Mouse (Mus musculus) CH12.LX (cell line): ENCODE measurements around the gene Pbx1. TPM values are rescaled to one million over a fixed set of nuclear protein-coding genes. Genes with fewer than 3 reads are reported as not detected.

Experiments used
- DNase-seq: peaks from one replicate; pipeline ENCODE4 v3.0.0-alpha.2; 2013; ENCODE audit errors: extremely low read depth
- H3K27ac ChIP-seq: 2 replicates; pipeline ENCODE4 v1.5.1; 2012; ENCODE audit warnings: low read depth, mild to moderate bottlenecking, control low read depth, moderate library complexity; ENCODE audit not compliant: insufficient read depth
- H3K27me3 ChIP-seq: replicated peaks from 2 replicates; pipeline ENCODE3; 2012; ENCODE audit warnings: inconsistent platforms
- H3K36me3 ChIP-seq, 2 experiments: replicated peaks in 1 of 2; 2 replicates each; pipeline versions ENCODE3 to v1.6.1; 2012; ENCODE audit warnings: inconsistent platforms in 1 of 2, low read length in 1 of 2, mild to moderate bottlenecking in 1 of 2, mixed read lengths in 1 of 2, moderate library complexity in 1 of 2; ENCODE audit not compliant: control insufficient read depth in 1 of 2, insufficient read depth in 1 of 2
- H3K4me1 ChIP-seq, 2 experiments: 2 replicates each; pipeline ENCODE4 v1.6.1; 2012; ENCODE audit warnings: inconsistent platforms in 1 of 2, moderate library complexity in 1 of 2; ENCODE audit not compliant: insufficient read depth in 2 of 2, control insufficient read depth in 1 of 2
- H3K4me2 ChIP-seq: 2 replicates; pipeline ENCODE4 v1.6.1; 2012; ENCODE audit warnings: low read depth, mild to moderate bottlenecking, control low read depth; ENCODE audit not compliant: poor library complexity, insufficient read depth, severe bottlenecking
- H3K4me3 ChIP-seq, 3 experiments: fragments of 150-350 bp in 1 of 3; sonication (generic) in 1 of 3; replicated peaks in 1 of 3; 2 replicates each; pipeline versions ENCODE3 to v1.5.1; 2011 to 2012; ENCODE audit warnings: low read depth in 2 of 3, low read length in 2 of 3, mild to moderate bottlenecking in 2 of 3, moderate library complexity in 2 of 3, control low read depth in 1 of 3, improper control_type of control experiment in 1 of 3, inconsistent platforms in 1 of 3, mixed read lengths in 1 of 3; ENCODE audit not compliant: poor library complexity in 1 of 3
- H3K79me2 ChIP-seq: replicated peaks from 2 replicates; pipeline ENCODE4 v1.6.1; 2012; ENCODE audit warnings: mild to moderate bottlenecking, moderate library complexity; ENCODE audit not compliant: control insufficient read depth, poor library complexity, insufficient read depth, severe bottlenecking; ENCODE audit errors: extremely low read depth
- H3K9ac ChIP-seq: 2 replicates; pipeline ENCODE4 v1.6.1; 2012; ENCODE audit warnings: low read depth, mild to moderate bottlenecking, control low read depth, moderate library complexity; ENCODE audit not compliant: insufficient read depth
- H3K9me3 ChIP-seq: replicated peaks from 2 replicates; pipeline ENCODE3; 2012; ENCODE audit warnings: low read length, inconsistent platforms, mixed read lengths
- BHLHE40 ChIP-seq: IDR thresholded peaks from 2 replicates; pipeline ENCODE4 v1.6.1; 2011; ENCODE audit warnings: mild to moderate bottlenecking, low read depth, low read length, improper control_type of control experiment
- CHD2 ChIP-seq: IDR thresholded peaks from 2 replicates; pipeline ENCODE4 v1.6.1; 2011; ENCODE audit warnings: low read length, improper control_type of control experiment
- CTCF ChIP-seq, 2 experiments: IDR thresholded peaks in 1 of 2; conservative IDR thresholded peaks in 1 of 2; 2 replicates each; pipeline ENCODE4 v1.5.1; 2011 to 2012; ENCODE audit warnings: low read depth in 2 of 2, low read length in 2 of 2, improper control_type of control experiment in 1 of 2, inconsistent platforms in 1 of 2, mild to moderate bottlenecking in 1 of 2, moderate library complexity in 1 of 2
- ETS1 ChIP-seq: conservative IDR thresholded peaks from 2 replicates; pipeline ENCODE4 v1.6.1; 2012; ENCODE audit warnings: low read depth, mild to moderate bottlenecking, inconsistent platforms, low read length, improper control_type of control experiment, moderate library complexity
- GABPA ChIP-seq: IDR thresholded peaks from 2 replicates; pipeline ENCODE4 v1.6.1; 2012; ENCODE audit warnings: low read depth, low read length, improper control_type of control experiment, inconsistent platforms; ENCODE audit not compliant: insufficient replicate concordance
- HCFC1 ChIP-seq: IDR thresholded peaks from 2 replicates; pipeline ENCODE4 v1.6.1; 2012; ENCODE audit warnings: low read depth, mild to moderate bottlenecking, inconsistent platforms, low read length, improper control_type of control experiment
- IRF4 ChIP-seq: IDR thresholded peaks from 2 replicates; pipeline ENCODE4 v1.6.1; 2014; ENCODE audit warnings: low read depth, mild to moderate bottlenecking, inconsistent platforms, low read length, improper control_type of control experiment
- MAX ChIP-seq: IDR thresholded peaks from 2 replicates; pipeline ENCODE4 v1.6.1; 2011; ENCODE audit warnings: low read length, improper control_type of control experiment
- MAZ ChIP-seq: IDR thresholded peaks from 2 replicates; pipeline ENCODE4 v1.6.1; 2012; ENCODE audit warnings: low read depth, mild to moderate bottlenecking, inconsistent platforms, low read length, improper control_type of control experiment, moderate library complexity
- MYC ChIP-seq: IDR thresholded peaks from 2 replicates; pipeline ENCODE4 v1.6.1; 2011; ENCODE audit warnings: low read depth, mild to moderate bottlenecking, improper control_type of control experiment, low read length
- NRF1 ChIP-seq: IDR thresholded peaks from 2 replicates; pipeline ENCODE4 v1.6.1; 2014; ENCODE audit warnings: low read depth, mild to moderate bottlenecking, inconsistent platforms, low read length, improper control_type of control experiment, moderate library complexity
- PAX5 ChIP-seq: IDR thresholded peaks from 2 replicates; pipeline ENCODE4 v1.6.1; 2012; ENCODE audit warnings: low read length, inconsistent platforms, mixed read lengths
- POLR2AphosphoS2 ChIP-seq: IDR thresholded peaks from 2 replicates; pipeline ENCODE4 v1.6.1; 2011; ENCODE audit warnings: low read depth, low read length, improper control_type of control experiment
- SMC3 ChIP-seq: IDR thresholded peaks from 2 replicates; pipeline ENCODE4 v1.6.1; 2011; ENCODE audit warnings: low read depth, low read length, improper control_type of control experiment
- TBP ChIP-seq: conservative IDR thresholded peaks from 2 replicates; pipeline ENCODE4 v1.6.1; 2011; ENCODE audit warnings: low read depth, low read length, improper control_type of control experiment
- UBTF ChIP-seq: IDR thresholded peaks from 2 replicates; pipeline ENCODE4 v1.6.1; 2012; ENCODE audit warnings: low read depth, mild to moderate bottlenecking, inconsistent platforms, low read length, improper control_type of control experiment, moderate library complexity
- USF2 ChIP-seq: conservative IDR thresholded peaks from 2 replicates; pipeline ENCODE4 v1.6.1; 2011; ENCODE audit warnings: low read depth, low read length, improper control_type of control experiment
- ZC3H11A ChIP-seq: IDR thresholded peaks from 2 replicates; pipeline ENCODE4 v1.6.1; 2012; ENCODE audit warnings: low read depth, mild to moderate bottlenecking, inconsistent platforms, low read length, improper control_type of control experiment
- ZMIZ1 ChIP-seq: IDR thresholded peaks from 2 replicates; pipeline ENCODE4 v1.6.1; 2012; ENCODE audit warnings: low read depth, mild to moderate bottlenecking, inconsistent platforms, low read length, improper control_type of control experiment
- dilution Hi-C: fragments of 300-500 bp; cut with MboI; formaldehyde crosslinking; loops from 2 replicates; pipeline ENCODE4 v1.14.3; 2020; ENCODE audit warnings: low sequenced_read_pairs; ENCODE audit not compliant: extremely low pct_unique_long_range_greater_than_20kb, extremely low pct_ligation_motif_present
- in situ Hi-C: fragments of 300-500 bp; cut with MboI; formaldehyde crosslinking; loops from 3 replicates; pipeline ENCODE4 v1.14.3; 2019; ENCODE audit warnings: low sequenced_read_pairs, low pct_ligation_motif_present, low pct_unique_long_range_greater_than_20kb, mixed read lengths
- polyA plus RNA-seq: library from polyadenylated mRNA; unstranded; fragments of >175 nt; gene quantifications from 2 replicates; pipeline ENCODE4 v1.2.1, GENCODE M21; 2012; ENCODE audit warnings: low read depth; ENCODE audit not compliant: insufficient read length
- total RNA-seq, 2 experiments: library from RNA; depleted of rRNA; stranded (reverse); fragments of 300-350 nt in 1 of 2; fragments of >200 nt in 1 of 2; gene quantifications; 2 replicates each; pipeline ENCODE4 v1.2.3; 2012 to 2014

Pbx1 gene
- total and polyA plus RNA-seq, 3 experiments, result not detected

GRCm38 (mm10) chr1:168406291-168406675, 25.8 kb downstream of the Pbx1 start:
- in situ Hi-C loops, result no loop called here
- H3K27ac ChIP-seq, result no peak overlapping the region
- H3K36me3 ChIP-seq, result no peaks in the 10 kb centered on the region
- no peaks in the 10 kb centered on the region for H3K27me3 ChIP-seq
- no peaks in the 10 kb centered on the region for H3K79me2 ChIP-seq
- no peak overlapping the region for H3K4me2 ChIP-seq
- H3K9ac ChIP-seq, result no peak overlapping the region
- no peak for DNase-seq
- no peak overlapping the region for H3K4me3 ChIP-seq
- H3K9me3 ChIP-seq, result peaks cover 73% of the 10 kb centered on the region
- dilution Hi-C loops, result no loop called here
- no peaks in the 10 kb centered on the region for H3K4me1 ChIP-seq
- TF ChIP-seq POLR2AphosphoS2 (no peak), PAX5 (no peak), HCFC1 (no peak), SMC3 (no peak), MAZ (no peak), NRF1 (no peak), IRF4 (no peak), ZMIZ1 (no peak), ETS1 (no peak), CTCF (conservative IDR thresholded peaks at IDR 0.05 in 1 of 2, IDR thresholded peaks at IDR 0.05 in 1 of 2; ENCODE audit: low read depth in 2 of 2, low read length in 2 of 2) (no peak), MYC (no peak), ZC3H11A (no peak), TBP (no peak), UBTF (no peak), CHD2 (no peak), GABPA (no peak), USF2 (no peak), MAX (no peak)

- in situ Hi-C loops, result no loop called here
- dilution Hi-C loops, result no loop called here
- Histone ChIP-seq H3K27ac (no peak overlapping the region), H3K9me3 (peaks cover 73% of the 10 kb centered on the region), H3K36me3 (no peaks in the 10 kb centered on the region), H3K9ac (no peak overlapping the region), H3K4me1 (no peaks in the 10 kb centered on the region), H3K79me2 (no peaks in the 10 kb centered on the region), H3K27me3 (no peaks in the 10 kb centered on the region), H3K4me3 (no peak overlapping the region), H3K4me2 (no peak overlapping the region)
- TF ChIP-seq BHLHE40, result no peak
- TF ChIP-seq MAX, result no peak
- no peak for TF ChIP-seq USF2
- no peak for DNase-seq
These were observed 26.3 kb downstream of the Pbx1 start for GRCm38 (mm10) chr1:168405645-168406290.
